Mouse (Mus musculus) kidney, adult 2 months (tissue): ENCODE results near the gene Cacna1h.

ENCODE experiments used
- CTCF ChIP-seq: fragments of 200-500 bp; conservative IDR thresholded peaks from 2 replicates; pipeline ENCODE4 v1.5.1; 2011; ENCODE audit warnings: low read depth, mild to moderate bottlenecking, control low read depth, low read length, moderate library complexity, mixed read lengths; ENCODE audit not compliant: insufficient read depth, insufficient read length
- POLR2A ChIP-seq: fragments of 200-500 bp; IDR thresholded peaks from one replicate; pipeline ENCODE4 v1.6.1; 2011; ENCODE audit warnings: low read depth, low read length, control low read depth

- no peak for TF ChIP-seq CTCF
- no peak for TF ChIP-seq POLR2A
Observed at GRCm38 (mm10) chr17:25366005-25366404, 67.6 kb downstream of the Cacna1h start, which contains the start of gene Tpsb2.
